Mouse (Mus musculus): ENCODE measurements around the gene Tmem135. TPM values are rescaled to one million over a fixed set of nuclear protein-coding genes. Genes with fewer than 3 reads are reported as not detected.

Tmem135 gene
- total RNA-seq, 2 experiments from 2014 or later: 13.1 to 21.6 TPM

DNA sequence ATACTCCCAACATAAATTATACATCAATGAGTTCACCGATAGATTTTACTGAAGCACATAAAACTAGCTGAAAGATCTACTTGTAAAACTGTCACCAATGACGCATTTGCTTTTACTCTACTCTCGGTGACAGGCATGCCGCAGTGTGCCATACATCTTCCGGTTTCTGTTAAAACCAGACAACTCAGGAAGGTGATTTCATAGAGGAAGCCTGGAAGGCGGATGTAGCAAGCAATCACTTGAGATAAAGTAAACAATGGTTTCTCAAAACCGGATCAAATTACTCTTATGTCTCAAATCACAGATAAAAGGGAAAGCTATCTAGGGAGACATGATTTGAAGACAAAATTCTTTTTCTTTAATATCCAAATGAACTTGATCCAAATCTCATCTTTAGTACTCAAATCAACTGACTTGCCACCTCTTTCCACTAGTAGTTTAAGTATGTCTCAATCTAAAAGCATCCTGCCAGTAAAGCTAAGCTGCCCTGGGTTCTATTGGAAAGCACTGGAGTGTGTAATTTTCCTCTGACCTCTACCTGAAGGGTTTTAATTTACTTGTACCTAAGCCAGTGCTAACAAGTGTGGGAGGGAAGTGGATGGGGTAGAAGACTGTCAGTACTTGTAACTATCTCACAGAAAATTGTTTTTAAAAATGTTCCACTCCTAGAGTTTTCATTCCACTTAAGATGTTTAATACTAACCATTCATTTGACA lies 155.7 kb downstream of the Tmem135 start:
- no peak for DNase-seq

DNA sequence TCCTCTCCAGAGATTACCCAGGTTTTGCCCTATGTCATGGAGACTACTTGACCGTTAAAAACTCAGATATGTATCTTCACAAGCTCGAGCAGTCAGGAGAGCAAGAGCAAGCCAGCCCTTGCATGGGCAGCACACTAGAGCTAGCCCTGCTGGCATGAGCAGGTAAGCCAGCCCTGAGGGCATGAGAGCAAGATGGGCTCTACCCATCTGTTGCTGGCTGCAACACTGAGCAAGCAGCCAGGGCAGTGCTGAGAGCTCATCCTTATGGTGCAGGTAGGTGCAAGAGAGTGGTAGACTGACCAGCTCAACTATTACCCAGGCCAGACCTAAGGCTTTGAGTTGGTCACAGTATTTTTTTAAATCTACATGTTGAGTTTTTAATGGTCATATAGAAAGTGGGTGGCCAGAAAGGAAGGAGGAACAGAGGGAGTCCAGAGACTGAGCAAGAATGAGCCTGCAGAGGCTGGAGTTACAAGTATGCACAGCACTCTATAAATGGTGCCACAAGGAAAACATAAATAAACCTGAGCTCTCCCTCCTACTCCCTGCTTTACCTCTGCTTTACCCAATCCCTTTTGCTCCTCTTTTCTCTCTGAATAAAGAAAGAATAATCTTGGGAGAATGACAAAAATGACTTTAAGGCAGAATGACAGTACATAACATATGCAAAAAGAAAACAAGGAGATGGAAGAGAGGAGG lies 156.9 kb downstream of the Tmem135 start:
- DNase-seq: no peak

DNA sequence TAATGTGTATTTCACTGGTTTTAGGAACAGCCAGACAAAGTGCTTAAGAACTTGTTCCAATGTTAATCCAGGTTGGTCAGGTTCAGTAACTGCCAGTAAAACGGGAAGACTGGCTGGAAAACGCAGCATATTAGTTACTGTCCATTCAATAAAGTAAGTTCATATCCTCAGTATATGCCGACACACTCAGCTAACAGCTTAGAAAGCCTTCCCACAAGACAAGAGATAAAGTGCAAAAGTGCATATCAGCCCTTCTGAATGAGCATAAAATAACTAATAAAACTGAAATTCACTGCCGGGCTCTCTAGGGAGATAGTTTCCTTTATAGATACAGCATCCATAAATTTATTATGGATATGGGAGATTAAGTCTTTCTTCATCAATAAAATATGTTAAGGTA lies 161.5 kb downstream of the Tmem135 start:
- DNase-seq: no peak

DNA sequence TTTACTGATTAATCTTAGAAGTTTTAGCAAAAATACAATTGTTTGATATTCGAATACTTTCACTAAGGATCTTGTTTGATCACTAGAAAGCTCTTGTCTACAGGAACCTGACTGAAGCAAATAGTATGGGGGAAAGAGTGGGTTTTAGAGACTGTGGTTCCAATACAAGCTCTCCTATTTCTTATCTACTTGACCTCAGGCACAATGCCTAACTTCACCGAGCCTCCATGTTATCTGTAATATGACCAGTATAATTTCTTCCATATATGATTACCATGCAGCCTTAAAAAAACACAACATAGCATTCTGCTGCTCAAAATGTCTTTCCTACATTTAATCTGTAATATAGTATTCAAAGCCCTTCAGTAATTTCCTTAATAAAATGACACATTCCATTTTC lies 161.9 kb downstream of the Tmem135 start:
- DNase-seq: no peak

DNA sequence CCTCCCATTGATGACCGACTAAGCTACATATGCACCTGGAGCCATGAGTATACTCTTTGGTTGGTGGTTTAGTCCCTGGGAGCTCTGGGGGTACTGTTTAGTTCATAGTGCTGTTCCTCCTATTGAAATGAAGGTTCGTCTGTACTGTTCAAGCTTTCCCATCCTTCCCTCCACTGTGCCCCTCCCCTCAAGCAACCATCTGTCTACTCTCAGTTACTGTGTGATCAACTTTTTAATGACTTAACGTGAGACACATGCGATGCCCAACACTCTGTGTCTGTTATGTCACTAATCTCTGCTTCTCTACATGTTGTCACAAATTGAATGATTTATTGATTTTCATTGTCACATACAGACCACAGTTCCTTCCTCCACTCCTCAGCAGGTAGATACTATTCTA lies 164.4 kb downstream of the Tmem135 start:
- DNase-seq: no peak

DNA sequence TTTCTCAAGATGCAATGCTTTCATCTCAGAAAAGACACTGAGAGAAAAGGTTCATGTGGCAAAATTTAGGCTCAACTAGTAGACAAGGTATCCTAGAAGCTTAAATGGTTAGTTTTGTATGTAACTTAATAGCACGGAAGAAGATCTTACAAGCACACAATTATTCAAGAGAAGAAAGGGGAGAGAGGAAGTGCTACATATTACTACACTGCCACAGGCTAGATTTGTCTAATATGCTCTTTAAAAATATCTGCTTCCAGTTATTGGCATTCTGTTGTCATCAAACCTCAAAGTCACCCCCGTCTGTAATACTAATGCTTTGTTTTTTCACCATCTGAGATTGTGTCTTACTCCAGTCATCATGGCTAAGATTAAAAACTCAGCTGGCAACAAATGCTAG lies 167.4 kb downstream of the Tmem135 start:
- DNase-seq: no peak

DNA sequence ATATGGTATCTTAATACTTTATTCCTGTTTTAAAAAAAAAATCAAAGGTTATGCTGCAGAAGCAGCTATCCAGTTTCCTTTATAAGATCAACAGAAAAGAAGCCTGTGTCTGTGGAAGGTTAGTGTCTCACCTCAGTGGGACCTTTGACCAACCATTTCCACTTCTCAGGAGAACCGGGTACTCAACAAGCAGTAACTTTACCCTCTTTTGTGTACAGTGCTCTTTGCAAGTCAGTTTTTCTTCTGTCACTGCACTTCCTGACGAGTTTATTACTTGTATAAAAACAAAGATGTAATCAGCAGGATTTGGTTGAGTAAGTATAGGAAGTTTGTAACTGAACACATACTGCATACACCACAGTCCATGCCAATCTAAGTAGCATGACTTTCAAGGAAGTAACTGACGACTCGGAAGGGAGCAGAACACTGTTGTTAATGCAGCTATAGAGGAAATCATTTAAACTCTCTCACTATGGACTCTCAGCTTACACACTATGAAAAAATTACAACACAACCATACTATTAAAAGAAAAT lies 168.0 kb downstream of the Tmem135 start:
- no peak for DNase-seq

DNA sequence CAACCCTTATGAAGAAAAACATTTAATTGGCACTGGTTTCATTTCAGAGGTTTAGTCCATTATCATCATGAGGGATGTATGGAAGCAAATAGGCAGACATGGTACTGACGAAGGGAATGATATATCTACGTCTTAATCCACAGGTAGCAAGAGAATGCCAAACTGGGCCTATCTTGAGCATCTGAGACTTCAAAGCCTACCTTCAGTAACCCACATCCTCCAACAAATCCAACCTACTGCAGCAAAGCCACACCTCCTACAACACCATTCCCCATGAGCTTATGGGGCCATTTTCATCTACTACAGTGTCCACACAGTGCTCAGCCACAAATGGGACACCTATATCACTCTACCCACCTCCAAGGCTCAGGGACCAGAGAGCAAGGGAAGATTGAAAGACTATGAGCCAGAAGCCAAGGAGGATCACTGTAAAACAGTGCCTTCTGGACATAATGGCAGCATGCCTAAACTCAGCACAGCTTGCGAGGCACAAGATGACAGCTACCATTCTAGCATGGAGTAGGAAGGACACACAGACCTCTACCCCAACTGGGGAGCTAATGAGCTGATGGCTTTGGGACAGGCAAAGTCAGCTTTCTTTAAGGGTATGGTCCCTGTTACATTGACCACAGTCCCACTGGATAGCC lies 171.4 kb downstream of the Tmem135 start:
- DNase-seq: no peak

DNA sequence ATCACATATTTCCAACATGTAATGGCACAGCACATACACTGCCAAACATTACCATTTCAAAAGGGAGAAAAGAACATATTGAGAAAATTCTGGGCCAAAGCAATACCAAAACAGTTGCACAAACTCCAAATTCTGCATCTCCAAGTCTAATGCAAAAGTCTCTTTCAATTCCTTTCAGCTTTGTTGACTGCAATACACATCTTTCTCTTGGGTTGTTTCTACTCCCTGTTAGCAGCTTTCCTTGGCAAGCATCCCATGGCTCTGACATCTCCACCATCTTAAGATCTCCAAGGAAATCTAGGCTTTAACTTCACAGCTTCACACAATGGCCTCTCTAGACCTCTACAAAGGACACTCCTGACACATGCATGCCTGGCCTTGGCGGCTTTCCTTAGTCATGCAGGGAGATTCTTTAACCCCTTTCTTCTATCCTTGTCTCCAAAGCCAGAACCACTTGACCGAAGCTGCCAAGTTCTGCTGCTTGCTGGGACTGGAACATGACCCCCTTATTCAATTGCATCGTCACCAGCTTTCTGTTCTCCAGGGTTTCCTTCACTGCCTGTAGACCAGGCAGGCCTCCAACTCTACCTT lies 172.7 kb downstream of the Tmem135 start:
- no peak for DNase-seq

DNA sequence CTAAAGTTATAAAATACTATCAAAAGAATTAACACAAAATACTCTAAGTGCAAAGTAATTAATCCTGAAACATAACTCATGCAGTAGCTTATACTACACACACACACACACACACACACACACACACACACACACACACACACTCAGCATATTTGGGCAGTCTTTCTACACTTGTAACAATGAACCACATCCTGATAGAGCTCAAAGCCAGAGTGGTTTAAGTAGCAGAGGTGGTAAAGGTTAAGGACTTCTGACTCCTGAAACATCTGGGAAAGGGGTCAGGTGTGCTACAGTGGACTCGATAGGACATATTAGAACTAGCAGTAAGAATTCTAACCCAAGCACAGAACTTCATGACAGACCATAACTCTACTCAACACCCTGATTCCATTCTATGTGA lies 181.4 kb downstream of the Tmem135 start:
- no peak for DNase-seq

DNA sequence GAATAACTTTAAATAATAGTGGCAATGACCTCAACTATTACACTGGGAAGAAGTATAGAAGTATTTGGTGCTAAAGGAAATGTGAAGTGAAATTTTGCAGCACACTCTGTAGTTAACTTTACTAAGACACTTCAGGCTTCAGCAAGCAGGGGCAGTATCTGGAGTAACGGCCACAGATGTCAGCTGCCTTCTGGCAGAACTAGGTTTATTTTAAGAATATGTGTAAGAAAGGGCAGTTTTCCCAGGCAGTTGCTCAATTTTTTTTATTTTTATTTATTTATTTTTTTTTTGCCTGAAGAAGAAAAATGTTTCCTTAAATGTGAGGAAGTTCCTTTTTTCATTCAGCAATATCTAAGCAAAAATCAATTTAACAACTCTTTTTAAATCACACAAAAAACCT lies 187.4 kb downstream of the Tmem135 start:
- no peak for DNase-seq

DNA sequence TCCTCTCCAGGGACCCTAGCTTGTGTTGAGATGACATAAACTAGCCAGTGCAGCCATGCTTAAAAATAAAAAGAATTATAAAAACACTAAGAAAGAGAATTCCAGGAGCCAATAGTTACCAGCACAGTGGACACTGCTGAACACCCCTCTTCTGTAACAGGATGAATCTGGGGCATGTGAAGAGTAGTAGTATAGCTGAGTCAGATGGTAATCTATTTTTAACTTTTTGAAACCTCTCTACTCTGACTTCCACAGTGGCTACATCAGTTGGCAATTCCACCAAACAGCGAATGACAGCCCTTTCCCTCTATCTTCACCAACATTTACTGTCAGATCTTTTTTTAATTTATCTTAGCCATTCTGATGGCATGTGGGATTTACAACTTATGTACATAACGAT lies 187.9 kb downstream of the Tmem135 start:
- no peak for DNase-seq

DNA sequence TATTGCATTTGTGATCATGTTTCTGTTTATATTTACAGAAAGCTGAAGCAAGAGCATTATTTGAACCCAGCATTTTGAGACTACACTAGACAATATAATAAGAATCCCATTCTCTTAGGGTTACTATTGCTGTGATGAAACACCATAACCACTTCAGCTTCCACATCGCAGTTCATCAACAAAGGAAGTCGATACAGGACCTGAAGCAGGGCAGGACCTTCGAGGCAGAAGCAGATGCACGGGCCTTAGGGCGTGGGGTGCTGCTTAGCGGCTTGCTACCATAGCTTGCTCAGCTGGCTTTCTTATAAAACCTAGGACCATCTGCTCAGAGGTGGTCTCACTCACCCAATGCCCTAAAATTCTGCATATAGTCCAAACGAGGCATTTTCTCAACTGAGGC lies 188.3 kb downstream of the Tmem135 start:
- no peak for DNase-seq

DNA sequence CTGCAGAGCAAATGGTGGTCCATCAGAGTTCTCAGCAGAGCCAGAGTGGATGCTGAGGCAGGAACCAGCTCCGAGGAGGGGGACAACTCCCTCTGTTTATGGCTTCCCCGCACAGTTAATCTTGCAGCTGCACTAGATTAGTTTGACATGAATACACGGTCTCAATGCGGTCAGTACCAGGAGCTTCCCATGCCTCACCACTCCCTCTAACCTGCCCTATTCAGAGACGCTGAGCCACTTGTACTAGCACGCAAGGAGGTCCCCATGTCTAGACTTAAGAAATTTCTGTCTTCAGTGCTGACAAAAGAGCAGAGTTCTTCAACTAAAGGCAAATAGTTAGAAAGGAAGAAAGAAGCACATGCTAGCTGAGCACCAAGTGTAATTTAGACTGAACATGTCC lies 193.5 kb downstream of the Tmem135 start:
- DNase-seq: no peak

DNA sequence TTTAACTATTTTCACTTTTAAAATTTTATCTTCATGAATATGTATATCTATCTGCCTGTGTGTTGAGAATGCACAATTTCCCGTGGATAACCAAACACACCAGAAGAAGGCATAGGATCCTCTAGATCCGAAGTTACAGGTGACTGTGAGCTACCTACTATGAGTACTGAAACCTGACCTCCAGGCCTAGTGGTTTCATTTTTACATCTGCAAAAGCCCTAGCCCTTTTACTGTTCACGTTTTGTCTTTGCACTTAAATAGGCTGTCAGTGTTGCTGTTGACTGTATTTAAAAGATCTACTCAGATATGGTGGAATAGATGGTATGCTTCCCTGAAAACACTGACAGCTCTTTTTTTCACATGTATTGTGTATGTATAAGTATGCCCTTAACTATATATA lies 197.9 kb downstream of the Tmem135 start:
- no peak for DNase-seq

DNA sequence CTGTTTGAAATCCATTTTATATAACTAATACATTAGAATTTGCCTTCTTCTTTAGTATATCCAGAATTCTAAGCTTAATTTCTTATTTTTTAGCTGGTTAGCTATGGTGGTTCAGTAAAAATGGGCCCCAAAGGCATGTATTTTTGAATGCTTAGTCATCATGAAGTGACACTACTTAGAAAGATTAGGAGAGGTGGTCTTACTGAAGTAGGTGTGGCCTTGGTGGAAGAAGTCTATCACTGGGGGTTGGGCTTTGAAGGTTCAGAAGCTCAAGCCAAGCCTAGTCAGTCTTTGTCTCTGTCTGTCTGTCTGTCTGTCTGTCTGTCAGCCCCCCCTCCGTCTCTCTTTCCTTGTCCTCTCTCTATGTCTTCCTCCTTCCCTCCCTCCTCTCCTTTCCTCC lies 198.6 kb downstream of the Tmem135 start:
- DNase-seq: no peak

DNA sequence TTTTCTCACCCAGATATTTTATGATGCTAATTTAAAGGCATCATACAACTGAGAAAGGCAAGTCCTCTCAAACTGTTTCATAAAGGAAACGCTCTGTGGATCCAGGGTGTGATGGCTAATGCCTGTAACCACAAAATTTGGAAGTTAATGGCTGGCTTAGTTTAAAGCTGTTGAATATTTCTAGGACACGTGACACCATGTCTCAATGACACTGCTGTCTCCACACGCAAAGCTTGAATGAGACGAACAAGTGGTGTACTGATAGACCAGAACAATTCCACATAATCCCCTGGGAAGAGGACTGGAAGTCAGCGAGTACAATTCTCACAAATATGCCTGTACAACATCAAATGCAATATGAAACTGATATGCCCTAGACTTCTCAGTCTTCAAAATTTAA lies 200.9 kb downstream of the Tmem135 start:
- no peak for DNase-seq

DNA sequence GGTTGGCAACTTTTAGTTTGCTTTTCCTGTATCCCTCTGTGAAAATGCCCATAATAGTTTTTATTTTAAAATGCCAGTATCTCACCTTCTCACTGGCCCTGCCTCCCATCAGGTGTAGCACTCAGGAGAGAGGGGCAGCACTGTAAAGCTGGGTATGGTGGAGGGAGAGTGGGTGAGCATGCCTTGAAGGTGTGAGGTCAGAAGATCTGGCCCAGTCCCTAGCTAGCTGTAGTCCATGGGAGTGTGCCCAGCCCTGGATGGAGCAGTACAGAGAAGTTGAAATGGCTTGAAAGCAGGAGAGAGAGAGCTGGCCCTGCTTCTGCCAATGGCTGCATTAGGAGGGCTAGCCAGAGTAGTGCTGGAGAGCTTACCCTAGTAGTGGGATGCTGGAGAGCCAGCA lies 202.1 kb downstream of the Tmem135 start:
- DNase-seq: no peak

DNA sequence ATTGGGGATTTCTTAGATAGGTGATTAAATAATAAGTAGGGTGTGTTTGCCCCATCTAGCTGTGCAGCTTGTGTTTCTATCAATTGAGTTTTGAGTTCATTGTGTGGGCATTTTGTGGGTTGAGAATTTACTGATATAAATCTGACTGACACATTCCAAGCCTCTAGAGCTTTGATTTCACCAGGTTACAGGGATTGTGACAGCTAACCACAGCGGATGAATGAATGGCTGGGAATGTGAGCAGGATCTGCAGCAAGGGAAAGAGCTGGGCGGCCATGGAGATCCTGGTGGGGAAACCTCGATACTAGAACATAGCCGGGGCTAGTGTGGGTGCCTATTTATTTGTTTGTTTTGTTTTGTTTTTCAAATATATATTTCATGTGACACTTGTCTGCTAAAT lies 205.5 kb downstream of the Tmem135 start:
- no peak for DNase-seq

DNA sequence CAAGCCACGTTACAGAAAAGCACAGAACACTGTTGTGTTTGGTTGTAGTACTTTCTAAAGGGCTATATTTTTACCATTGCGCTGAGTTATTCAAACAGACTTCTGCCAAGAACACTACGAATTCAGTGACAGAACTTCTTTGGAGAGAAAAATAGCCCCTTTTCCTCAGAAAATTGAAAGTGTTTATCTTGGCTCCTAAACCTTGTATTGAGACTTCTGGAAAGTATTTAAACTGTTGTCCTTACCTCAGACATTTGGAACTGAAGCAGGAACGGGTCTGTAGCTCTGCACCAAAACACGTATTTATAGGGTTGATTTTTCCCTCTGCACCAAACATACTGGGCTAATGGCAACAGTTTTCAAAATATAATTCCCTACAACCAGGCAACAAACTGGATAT lies 210.6 kb downstream of the Tmem135 start:
- no peak for DNase-seq

DNA sequence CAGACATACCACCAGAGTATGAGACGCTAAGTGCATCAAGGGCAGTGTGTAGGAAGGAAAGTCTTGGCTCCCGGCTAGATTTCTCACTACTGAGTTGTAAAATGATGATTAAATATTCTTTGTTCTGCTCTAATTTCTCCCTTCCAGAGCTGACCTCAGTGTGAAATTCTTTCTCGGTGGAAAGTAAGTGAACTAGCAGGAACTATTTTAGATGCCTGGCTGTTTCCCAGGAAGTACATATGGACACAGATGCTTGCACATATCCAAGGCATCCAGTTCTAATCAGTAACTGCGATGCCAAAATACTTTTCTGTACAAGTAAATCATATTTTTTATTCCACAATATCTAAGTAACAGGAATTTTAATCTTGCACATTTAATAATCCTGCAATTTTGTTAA lies 220.1 kb downstream of the Tmem135 start:
- DNase-seq: no peak

DNA sequence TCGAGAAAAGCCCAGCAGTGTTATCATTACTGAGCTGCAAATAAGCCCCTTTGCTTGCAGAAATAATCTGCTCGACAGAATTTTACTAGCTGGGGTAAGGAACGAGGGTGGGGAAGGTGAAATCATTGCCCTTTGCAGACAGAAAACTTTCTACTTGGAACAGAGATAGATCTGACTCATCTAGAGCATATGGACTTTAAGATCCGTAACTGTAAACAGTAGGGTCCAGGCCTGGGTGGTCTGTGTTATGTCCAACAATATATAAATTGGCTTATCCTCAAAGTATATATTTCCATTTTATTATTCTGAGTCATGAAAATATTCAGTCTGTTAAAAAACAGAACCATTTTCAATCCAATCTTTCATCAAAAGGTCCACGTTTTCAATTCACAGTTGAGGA lies 221.1 kb downstream of the Tmem135 start:
- no peak for DNase-seq

DNA sequence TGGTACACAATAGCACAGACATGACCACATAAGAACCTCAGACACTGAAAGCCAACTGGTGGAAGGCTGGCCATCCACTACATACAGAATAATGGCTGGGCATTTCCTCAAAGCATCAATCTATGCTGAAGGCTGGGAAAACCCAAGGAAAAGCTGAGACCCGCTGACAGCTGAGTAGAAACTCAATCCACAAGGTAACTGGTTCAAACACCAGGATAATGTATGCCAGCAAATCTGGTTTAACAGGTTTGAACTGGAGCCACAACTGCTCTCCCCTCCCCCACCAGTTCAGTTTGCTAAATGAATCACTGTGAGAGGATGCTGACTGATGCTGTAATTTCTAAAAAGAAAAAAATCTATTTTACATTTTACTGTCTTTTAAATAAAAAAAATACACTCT lies 222.7 kb downstream of the Tmem135 start:
- no peak for DNase-seq

Data from gastrocnemius, postnatal 25 days (tissue).